Mouse (Mus musculus) liver, adult 2 months (tissue): Measurements from ENCODE around the gene Klf2. TPM values are rescaled to one million over a fixed set of nuclear protein-coding genes. Genes with fewer than 3 reads are reported as not detected.

Experiments
- DNase-seq: peaks from one replicate; pipeline ENCODE4 v3.0.0-alpha.2; 2011; ENCODE audit warnings: low read depth, low spot score; ENCODE audit errors: extremely low read depth
- H3K27ac ChIP-seq: fragments of 200-500 bp; replicated peaks from 2 replicates; pipeline ENCODE4 v1.5.1; 2012; ENCODE audit warnings: low read depth, mild to moderate bottlenecking, control low read depth, inconsistent platforms, low read length; ENCODE audit not compliant: insufficient read depth
- H3K27me3 ChIP-seq: fragments of 200-500 bp; 2 replicates; pipeline ENCODE4 v1.6.1; 2012; ENCODE audit warnings: mild to moderate bottlenecking, moderate library complexity, low read length, inconsistent platforms; ENCODE audit not compliant: control insufficient read depth, insufficient read depth
- H3K36me3 ChIP-seq: fragments of 200-500 bp; 2 replicates; pipeline ENCODE4 v1.6.1; 2012; ENCODE audit warnings: low read length, inconsistent platforms; ENCODE audit not compliant: control insufficient read depth, insufficient read depth
- H3K4me1 ChIP-seq: fragments of 200-500 bp; 2 replicates; pipeline ENCODE4 v1.6.1; 2011; ENCODE audit warnings: low read length; ENCODE audit not compliant: control insufficient read depth, insufficient read depth
- H3K4me3 ChIP-seq: fragments of 200-500 bp; 2 replicates; pipeline ENCODE4 v1.5.1; 2011; ENCODE audit warnings: low read depth, mild to moderate bottlenecking, control low read depth, low read length, moderate library complexity; ENCODE audit not compliant: insufficient read depth
- H3K79me2 ChIP-seq: fragments of 200-500 bp; 2 replicates; pipeline ENCODE4 v1.6.1; 2012; ENCODE audit warnings: inconsistent platforms, mild to moderate bottlenecking, low read length, moderate library complexity; ENCODE audit not compliant: control insufficient read depth, insufficient read depth
- H3K9ac ChIP-seq: fragments of 200-500 bp; 2 replicates; pipeline ENCODE4 v1.6.1; 2012; ENCODE audit warnings: low read depth, mild to moderate bottlenecking, control low read depth, inconsistent platforms, low read length
- CTCF ChIP-seq: fragments of 200-500 bp; IDR thresholded peaks from 2 replicates; pipeline ENCODE4 v1.5.1; 2011; ENCODE audit warnings: low read depth, low read length, control low read depth
- POLR2A ChIP-seq: fragments of 200-500 bp; IDR thresholded peaks from 2 replicates; pipeline ENCODE4 v1.6.1; 2011; ENCODE audit warnings: low read length, control low read depth; ENCODE audit not compliant: insufficient read depth; ENCODE audit errors: extremely low read depth
- WGBS: fragments of 180-500 bp; shearing (Covaris S2); methylation state at CpG from one replicate; pipeline ENCODE4 v1.1.7; 2018; 5-methylcytosine and 5-hydroxymethylcytosine counted together
- polyA plus RNA-seq: library from polyadenylated mRNA; depleted of rRNA; stranded (reverse); fragments of >200 nt; gene quantifications from 2 replicates; pipeline ENCODE4 v1.2.3, GENCODE M21; 2012
- total RNA-seq: library from RNA; depleted of rRNA; stranded (reverse); fragments of >200 nt; gene quantifications from 2 replicates; pipeline ENCODE4 v1.2.3, GENCODE M21; 2014

The Klf2 gene
- total and polyA plus RNA-seq, 2 experiments, result 2.8 to 6.0 TPM

GRCm38 (mm10) chr8:72306913-72307312 lies 11.9 kb upstream of the Klf2 start:
- H3K36me3 ChIP-seq, result no peaks in the 10 kb centered on the region
- no peak for DNase-seq
- H3K4me3 ChIP-seq, result no peak overlapping the region
- H3K9ac ChIP-seq, result no peak overlapping the region
- WGBS, result 84% methylated on average over 5 of the region's 5 CpGs
- no peaks in the 10 kb centered on the region for H3K27me3 ChIP-seq
- no peaks in the 10 kb centered on the region for H3K79me2 ChIP-seq
- no peak overlapping the region for H3K27ac ChIP-seq
- TF ChIP-seq CTCF (no peak), POLR2A (no peak)
- H3K4me1 ChIP-seq, result peaks cover 3% of the 10 kb centered on the region; the same call in 1 of the 2 replicates

DNA sequence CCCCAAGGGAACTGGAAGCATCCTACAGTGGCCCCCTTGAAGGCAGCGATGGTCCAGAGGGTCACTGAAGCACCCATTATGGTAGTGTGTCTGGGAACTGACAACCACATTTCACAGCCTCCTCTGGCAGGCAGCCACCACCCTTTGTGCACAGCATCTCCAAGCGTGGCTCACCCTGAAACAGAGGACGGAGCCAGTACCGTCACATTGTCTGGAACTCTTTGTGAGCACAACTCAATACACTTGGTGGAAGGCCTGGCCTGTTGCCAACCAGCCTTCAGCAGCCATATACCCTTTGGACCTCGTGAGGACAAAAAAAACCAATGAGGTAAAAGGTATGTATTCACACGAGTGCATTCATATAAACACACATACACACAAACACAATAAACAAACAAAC lies 10.6 kb upstream of the Klf2 start:
- Histone ChIP-seq H3K27me3 (no peaks in the 10 kb centered on the region), H3K27ac (no peak overlapping the region), H3K4me1 (no peaks in the 10 kb centered on the region), H3K79me2 (no peaks in the 10 kb centered on the region), H3K36me3 (no peaks in the 10 kb centered on the region), H3K9ac (no peak overlapping the region), H3K4me3 (no peak overlapping the region)
- TF ChIP-seq CTCF, result no peak
- no peak for TF ChIP-seq POLR2A
- peak; percentile 69 for DNase-seq
- 36% methylated on average over 6 of the region's 6 CpGs for whole genome bisulfite sequencing

- peak; percentile 51 for DNase-seq
- TF ChIP-seq POLR2A (no peak), CTCF (no peak)
- Histone ChIP-seq H3K79me2 (no peaks in the 10 kb centered on the region), H3K36me3 (no peaks in the 10 kb centered on the region), H3K9ac (no peak overlapping the region), H3K4me1 (no peaks in the 10 kb centered on the region), H3K27ac (no peak overlapping the region), H3K4me3 (no peak overlapping the region), H3K27me3 (no peaks in the 10 kb centered on the region)
- WGBS, result 37% methylated on average over 8 of the region's 8 CpGs
Observed at GRCm38 (mm10) chr8:72310849-72311506, 7.9 kb upstream of the Klf2 start.

DNA sequence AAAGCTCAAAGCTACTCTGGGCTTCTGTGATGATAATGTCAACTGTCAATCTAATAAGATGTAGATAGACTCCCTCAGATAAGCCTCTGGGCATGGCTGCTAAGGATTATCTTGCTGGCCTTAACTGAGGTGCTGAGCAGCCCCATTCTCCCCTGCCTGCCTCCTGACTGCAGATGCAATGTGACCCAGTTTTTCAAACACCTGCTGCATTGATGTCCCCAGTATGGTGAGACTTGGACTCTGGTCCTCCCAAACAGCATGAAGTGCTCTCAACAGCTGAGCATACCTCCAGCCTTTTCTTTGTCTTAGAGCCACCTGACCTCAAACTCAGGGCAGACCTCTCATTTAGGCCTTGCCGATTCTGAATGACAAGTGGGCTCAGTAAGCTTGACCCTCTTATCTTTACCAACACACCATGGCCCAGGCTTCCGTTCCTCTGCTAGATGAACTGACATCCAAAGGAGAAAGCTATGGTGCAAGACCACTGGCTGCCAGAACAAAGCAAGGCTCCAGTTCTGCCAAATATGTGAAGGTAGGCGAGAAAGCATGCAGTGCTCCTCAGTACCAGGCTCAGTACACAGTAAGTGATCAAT lies 5.8 kb upstream of the Klf2 start:
- H3K4me1 ChIP-seq, result no peaks in the 10 kb centered on the region
- H3K27me3 ChIP-seq, result no peaks in the 10 kb centered on the region
- no peaks in the 10 kb centered on the region for H3K36me3 ChIP-seq
- no peak overlapping the region for H3K27ac ChIP-seq
- no peak for DNase-seq
- no peak overlapping the region for H3K4me3 ChIP-seq
- TF ChIP-seq CTCF, result no peak
- no peak for TF ChIP-seq POLR2A
- H3K79me2 ChIP-seq, result no peaks in the 10 kb centered on the region
- 85% methylated on average over 3 of the region's 3 CpGs for WGBS
- no peak overlapping the region for H3K9ac ChIP-seq

DNA sequence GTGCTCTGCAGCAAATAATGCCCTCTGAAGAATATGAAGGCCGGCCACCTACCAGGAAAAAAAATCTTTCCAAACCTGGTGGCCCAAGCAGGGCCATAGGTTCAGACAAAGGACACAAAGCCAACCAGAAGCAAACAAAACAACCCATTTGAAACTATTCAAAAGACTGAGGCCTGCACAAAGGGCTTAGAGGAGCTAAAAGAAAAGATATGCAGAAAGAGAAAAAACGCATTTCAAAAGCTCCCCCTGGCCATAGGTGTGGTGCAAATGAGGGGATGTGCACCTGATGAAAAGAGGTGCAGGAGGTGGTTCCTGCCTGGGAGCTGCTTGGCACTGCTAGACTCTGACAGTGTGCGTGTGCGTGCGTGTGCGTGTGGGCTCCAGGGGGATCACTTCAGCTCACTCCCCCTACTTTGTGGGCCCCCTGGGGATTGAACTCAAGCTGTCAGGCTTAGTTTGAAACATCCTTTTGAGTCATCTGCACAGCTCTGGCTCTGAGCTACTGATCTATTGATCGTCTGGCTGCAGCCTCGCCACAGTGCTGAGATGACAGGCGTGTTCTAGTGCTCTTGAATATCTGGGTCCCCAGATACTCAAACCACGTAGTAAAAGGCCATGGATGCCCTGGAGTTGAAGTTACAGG lies 2.7 kb upstream of the Klf2 start:
- peaks cover 3% of the 10 kb centered on the region; the same call in 1 of the 2 replicates for H3K4me1 ChIP-seq
- no peak overlapping the region for H3K27ac ChIP-seq

More for the DNA sequence above, 2.7 kb upstream of the Klf2 start:
- Histone ChIP-seq H3K9ac (no peak overlapping the region), H3K79me2 (peaks cover 9% of the 10 kb centered on the region; the same call in 1 of the 2 replicates), H3K27me3 (no peaks in the 10 kb centered on the region), H3K36me3 (peaks cover 3% of the 10 kb centered on the region; the same call in 1 of the 2 replicates), H3K4me3 (no peak overlapping the region)
- no peak for DNase-seq
- 73% methylated on average over 10 of the region's 10 CpGs for WGBS
- TF ChIP-seq POLR2A (no peak), CTCF (no peak)
